Mouse (Mus musculus) C2C12 (cell line): ENCODE measurements around the gene Srgap1.

Experiments used
- CTCF ChIP-seq: IDR thresholded peaks from one replicate; pipeline ENCODE4 v1.5.1; 2011; ENCODE audit not compliant: control insufficient read depth, insufficient read depth, insufficient read length
- MYOD1 ChIP-seq: IDR thresholded peaks from one replicate; pipeline ENCODE4 v1.6.1; 2011; ENCODE audit warnings: low read depth; ENCODE audit not compliant: control insufficient read depth, insufficient read length

DNA sequence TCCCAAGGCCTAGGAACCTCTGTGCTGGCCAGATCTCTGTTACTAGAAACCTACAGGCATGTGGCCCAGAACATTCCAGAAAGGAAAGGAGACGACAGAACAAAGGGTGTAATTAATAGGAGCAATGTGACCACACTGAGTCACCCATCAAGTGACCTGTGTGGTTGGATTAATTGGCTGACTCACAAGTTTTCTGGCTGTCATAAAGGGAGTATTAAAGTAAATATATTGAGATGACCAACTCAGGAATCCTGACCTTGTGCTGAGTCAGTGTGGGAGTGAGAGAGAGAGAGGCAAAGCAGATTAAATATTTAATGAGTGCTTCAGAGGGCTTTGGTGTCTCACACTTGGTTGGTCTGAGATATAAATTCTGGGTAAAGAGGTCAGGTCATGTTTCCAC lies 143.0 kb downstream of the Srgap1 start:
- no peak for TF ChIP-seq CTCF
- TF ChIP-seq MYOD1 = peak; percentile 24
